Mouse (Mus musculus) megakaryocyte-erythroid progenitor cell, adult 5-6 weeks (primary cell): ENCODE measurements around the gene Arg2. TPM values are rescaled to one million over a fixed set of nuclear protein-coding genes. Genes with fewer than 3 reads are reported as not detected.

Source experiments
- ATAC-seq: replicated peaks from 2 replicates; pipeline ENCODE4 v1.8.0; 2016; ENCODE audit warnings: mild to moderate bottlenecking, inconsistent platforms; ENCODE audit not compliant: severe bottlenecking, poor library complexity, low FRiP score, low TSS enrichment
- total RNA-seq, 2 experiments: library from RNA; stranded (forward) in 1 of 2; stranded (reverse) in 1 of 2; fragments of 200-1000, 215-1000 nt in 1 of 2; fragments of >200 nt in 1 of 2; fragmentation: Nextera tagmentation in 1 of 2; gene quantifications; 2 replicates each; pipeline ENCODE4 v1.2.3; 2014 to 2017

The Arg2 gene
- total RNA-seq (2014; fragmentation: Nextera tagmentation) (not detected in 2 replicates), total RNA-seq (2017) (not detected in 2 replicates)

DNA sequence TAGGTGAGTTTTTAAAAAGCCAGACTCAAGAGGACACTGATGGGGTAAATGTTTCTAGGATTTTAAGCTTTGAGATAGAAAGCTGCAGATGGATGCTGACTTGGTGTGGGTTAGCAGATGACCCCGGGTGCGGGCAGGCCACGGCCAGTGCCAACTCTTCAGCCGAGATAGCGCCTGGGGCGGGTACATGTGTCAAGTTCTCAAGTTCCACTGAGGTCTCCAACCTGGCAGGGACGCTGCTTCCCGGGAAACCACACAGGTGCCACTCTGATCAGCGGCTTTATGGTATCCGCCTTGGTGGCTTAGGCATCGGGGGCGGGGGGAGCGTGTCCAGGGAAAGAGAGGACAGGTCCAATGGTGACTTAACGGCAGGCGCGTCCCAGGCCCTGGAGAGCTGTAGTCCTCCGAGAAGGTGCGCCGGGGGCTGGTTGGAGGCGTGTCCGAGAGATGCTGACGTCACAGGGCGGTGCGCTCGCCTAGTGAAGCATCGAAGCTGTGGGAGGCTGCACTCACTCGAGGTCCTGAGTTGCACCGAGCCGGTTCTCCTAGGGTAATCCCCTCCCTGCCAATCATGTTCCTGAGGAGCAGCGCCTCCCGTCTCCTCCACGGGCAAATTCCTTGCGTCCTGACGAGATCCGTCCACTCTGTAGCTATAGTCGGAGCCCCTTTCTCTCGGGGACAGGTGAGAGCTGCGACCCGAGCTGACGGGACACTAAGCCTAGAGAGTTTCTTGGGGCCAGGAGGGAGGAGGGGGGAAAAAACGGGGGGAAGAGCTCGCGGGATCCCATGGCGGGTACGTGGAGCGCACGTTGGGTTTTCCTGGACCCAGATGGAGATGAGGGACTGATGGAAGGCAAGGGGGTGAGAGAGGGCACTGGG is at the start of gene Arg2:
Gene Arg2, plus strand, starts transcription at position 479 of the 879 bp plus-strand sequence.
- ATAC-seq = peak; percentile 99

DNA sequence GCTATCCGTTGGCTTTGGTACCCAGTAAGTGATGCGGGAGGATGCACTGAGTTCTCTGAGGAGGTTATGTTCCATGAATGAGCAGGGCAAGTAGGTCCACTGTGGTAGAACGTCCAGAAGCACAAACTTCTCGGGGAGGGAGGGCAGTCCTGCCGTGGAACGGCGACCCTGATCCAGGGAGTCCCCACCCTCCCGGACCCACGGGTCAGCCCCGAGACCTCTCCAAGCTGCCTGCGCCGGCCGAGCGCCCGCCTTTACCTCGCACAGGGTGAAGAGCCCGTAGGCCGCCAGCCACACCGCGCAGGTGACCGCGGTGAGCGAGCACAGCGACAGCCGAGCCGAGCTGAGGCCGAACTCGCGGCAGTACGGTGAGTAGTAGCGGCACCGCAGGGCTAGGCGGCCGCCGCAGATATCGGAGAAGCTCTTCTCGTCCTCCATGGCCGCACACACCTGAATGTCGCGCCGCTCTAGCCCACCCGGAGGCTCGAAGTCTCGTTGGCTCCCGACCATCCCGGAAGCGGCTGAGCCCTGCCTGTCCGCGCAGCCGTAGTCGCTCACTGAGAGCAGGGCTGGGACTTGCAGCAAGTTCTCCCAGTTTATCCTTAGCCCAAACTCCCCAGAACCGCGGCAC is 41.3 kb upstream of the Arg2 start, which contains the start of gene Pigh:
Gene Pigh, minus strand, starts transcription at position 470 of the 631 bp plus-strand sequence.
- peak; percentile 97 for ATAC-seq

DNA sequence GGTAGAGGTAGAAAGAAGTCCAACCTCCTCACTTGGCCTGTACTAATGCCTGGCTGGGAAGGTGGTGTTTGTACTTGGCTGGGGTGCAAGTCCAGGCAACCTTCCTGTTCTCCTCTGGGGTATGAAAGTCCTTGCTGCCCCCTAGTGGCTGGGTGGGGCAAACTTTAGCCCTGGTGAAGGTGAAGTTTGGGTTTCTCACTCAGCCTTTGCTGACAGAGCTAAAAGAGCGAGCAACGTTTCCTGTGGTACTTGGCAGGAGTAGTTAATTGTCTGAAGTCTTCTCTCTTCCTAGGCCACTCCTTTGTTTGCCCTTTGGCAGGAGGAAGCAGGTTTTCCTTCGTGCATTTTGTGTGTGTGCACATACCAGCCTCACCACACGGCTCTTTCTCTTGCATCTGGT is 38.0 kb upstream of the Arg2 start:
- peak; percentile 50 for ATAC-seq

DNA sequence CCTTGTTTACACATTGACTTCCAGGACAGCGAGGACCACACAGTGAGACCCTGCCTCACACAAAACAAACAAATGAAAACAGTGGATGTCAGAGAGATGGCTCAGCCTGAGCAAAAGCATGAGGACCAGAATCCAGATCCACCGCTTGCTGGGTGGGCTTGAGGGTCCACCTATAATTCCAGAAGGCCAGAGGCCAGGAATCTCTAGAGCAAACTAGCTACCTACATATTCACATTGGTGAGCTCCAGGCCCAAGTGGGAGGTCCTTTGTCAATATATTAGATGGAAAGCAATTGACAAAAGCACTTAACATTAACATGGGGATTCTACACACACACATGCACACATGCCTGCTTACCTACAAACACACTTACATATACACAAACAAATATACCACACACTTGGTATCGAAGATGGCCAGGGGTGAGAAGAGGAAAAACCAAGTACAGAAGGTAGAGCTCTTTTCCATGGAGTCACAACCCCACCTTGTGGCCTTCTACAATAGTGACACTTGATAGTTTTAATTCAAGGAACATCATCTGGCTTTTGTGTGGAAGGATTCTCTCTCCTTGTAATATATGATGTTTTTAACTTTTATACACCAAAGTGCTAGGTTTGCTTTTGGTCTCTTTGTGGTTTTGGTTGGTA is 33.3 kb upstream of the Arg2 start:
- ATAC-seq = peak; percentile 62; the same call in 1 of the 2 replicates

DNA sequence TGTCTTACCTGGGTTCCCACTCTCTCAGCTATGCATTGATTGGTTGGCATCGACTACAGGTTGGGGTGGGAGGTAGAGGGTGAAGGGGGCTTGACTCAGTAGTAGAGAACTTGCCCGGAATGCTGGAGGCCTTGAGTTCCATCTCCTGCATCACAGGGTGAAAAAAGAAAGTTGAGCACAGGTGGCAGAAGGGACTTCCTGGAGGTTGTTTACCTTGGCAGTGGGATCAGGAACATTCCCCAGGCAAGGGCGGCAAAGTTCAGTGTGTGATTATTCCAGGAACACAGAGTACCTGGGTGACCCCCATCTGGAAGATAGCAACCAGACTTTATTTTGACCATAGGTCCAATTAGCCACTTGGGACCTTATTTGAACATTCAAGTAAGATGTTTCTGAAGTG is 26.8 kb upstream of the Arg2 start:
- no peak for ATAC-seq

DNA sequence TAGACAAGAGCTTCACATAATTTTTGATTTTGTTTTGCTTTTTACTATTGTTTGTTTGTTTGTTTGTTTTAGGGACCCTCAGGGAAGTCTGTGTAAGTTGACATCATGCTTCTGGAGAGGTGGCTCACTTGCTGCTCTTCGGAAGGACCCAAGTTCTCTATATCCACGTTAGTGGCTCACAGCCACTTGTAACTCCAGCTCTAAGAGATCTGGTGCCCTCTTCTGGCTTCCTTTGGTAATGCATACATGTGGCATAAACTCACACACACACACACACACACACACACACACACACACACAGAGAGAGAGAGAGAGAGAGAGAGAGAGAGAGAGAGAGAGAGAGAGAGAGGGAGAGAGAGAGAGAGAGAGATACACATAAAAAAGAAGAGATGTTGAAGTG is 26.0 kb upstream of the Arg2 start:
- ATAC-seq = no peak

DNA sequence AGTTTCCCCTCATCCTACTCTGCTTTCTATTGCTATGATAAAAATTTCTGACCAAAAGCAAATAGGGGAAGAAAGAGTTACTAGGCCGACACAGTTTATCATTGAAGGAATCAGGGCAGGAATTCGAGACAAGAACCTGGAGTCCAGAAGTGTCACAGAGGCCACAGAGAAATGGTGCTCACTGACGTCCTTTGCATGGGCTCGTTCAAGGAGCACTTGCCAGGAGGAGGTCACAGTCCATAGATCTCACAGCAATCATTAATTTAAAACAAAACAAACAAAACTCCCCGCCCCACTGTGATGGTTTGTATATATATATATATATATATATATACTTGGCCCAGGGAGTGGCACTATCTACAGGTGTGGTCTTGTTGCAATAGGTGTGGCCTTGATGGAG is 25.3 kb upstream of the Arg2 start:
- ATAC-seq = no peak

DNA sequence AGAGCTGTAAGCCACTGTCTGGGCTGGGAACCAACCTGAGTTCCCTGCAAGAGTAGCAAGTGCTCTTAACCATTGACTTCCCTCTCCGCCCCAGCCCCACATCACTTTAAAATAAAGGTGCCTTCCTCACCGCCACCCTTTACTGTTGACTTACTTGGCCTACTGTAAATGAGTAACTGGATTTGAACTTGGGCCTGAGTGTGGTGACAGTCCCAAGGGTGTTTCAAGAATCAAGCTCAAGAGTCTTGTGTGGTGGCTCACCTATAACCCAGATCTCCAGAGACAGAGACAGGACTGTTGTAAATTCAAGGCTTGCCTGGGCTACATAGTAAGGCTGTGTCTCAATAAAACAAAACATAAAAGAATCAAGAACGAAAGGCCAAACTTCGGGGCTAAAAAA is 11.6 kb upstream of the Arg2 start:
- no peak for ATAC-seq

DNA sequence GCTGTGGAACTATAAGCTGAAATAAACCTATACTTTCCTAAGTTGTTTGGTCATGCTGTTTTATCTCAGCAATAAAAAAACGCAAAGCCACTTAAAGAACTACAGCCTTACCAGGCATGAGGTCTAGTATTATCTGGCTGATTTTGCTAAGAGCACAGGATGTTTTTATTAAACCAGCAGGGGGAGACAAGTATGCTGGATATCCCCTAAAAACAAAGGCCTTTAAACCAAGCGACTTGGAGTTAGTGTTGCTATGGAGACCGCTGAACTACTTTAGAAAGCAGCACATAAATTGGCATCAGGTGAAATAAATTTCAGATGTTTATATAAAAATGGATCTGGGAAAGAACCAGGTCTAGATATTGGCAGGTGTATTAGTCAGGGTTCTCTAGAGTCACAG is 7.8 kb upstream of the Arg2 start:
- ATAC-seq = peak; percentile 68; the same call in 1 of the 2 replicates

DNA sequence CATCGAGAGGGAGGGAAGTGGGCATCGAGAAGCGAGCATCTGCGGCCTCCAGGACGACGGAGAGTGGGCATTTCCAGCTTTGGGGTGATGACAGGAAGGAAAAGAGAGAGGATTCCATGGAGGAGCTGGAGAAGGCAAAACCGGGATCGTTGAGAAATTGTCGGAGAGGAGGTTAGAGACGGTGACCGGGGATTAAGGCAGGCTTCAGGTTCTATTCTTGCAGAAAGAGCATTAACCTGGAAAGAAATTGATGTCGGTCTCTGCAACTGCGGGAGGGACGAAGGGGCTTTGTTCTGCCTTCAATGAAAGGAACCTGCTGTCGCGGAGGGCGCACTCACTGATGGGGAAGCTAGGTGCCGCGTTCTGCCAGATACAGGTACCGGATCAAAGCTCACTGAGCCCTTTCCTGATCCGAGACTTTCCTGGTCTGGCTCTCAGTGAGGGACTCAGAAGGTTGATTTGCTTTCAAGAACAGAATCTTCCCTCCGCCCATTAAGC is 650 bp downstream of the Arg2 start:
- no peak for ATAC-seq

DNA sequence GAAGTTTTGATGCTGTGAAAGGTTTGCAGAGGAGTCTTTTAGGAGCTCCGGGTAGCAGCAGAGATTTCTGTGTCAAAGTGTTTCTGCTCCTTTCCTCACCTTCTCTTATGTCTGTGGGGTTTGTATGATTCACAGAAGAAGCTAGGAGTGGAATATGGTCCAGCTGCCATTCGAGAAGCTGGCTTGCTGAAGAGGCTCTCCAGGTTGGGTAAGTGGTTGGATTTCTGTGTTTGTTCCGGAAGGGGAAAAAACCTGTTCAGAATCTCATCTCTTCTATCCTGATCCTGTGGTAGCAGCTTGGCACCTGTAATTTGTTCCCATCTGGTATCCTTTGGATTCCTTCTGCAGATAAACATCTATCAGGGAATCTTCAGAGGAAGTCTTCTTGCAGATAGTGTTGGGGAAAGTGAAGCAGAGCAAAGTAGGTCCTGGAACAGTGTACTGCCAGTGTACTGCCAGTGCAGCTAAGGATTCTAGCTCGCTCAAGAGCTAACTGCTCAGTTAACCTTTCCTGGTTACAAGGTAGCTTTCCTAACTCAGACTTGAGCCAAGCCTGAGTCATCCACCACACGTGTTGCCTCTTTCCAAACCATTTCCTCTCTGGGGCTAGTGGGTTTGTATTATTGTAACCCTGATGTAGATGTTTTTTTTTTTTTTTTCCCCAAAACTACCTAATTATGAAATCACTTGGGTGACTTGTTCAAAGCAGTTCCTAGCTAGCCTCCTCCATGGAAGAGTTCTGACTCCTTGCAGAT is 1.3 kb downstream of the Arg2 start:
- no peak for ATAC-seq

DNA sequence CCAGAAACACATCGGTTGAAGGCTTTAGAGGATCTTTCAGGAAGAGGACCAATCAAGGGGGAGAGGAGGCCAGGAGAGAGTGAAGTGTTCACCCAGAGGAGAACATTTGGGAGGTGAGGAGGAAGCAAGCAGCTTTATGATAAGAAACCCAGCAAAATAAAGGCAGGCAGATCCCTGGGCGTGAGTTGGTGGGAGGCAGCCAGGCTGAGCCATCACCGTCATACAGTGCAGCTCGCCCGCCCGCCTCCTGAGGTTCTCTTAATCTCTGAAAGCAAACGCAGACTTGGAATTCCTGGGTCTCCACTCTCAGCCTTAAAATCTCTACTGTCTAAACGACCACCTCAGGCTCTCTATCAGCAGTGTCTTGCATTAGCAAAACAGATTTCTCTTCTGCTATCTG is 4.1 kb downstream of the Arg2 start:
- no peak for ATAC-seq

DNA sequence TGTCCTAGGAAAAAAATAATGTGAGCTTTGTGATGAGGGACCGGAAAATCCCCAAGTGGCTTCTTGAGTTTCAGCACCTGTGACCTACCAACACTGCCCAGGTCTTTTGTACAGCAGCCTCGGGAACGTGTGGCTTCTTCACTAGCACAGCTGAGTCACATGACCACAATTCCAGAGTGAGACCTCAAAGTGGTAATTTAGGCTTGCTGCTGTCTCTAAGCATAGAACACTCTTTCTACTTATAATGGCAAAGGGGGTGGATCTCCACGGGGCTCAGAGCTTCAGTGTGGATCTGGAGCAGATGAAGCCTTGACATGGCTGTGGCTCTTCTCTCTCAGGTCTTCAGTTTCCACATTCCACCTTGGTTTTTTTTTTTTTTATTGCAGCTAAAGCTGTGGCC is 4.5 kb downstream of the Arg2 start:
- no peak for ATAC-seq

DNA sequence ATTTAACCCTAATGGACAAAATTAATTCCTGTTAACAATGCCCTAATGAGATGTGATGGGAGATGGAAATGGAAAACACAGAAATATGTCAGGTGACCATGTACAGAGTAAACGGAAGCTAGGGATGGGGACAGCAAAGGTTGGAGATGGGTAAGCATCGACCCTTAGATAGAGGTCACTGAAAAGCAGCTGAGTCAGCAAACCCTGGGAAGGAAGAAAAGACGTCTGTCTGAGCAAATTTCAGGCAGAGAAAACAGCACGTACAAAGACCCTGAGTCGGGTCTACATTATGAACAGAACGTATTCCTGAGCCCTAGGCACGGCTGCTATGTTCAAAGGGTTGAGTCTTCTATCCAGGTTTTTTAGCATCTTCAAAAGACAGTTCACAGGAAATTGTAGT is 6.4 kb downstream of the Arg2 start:
- no peak for ATAC-seq

DNA sequence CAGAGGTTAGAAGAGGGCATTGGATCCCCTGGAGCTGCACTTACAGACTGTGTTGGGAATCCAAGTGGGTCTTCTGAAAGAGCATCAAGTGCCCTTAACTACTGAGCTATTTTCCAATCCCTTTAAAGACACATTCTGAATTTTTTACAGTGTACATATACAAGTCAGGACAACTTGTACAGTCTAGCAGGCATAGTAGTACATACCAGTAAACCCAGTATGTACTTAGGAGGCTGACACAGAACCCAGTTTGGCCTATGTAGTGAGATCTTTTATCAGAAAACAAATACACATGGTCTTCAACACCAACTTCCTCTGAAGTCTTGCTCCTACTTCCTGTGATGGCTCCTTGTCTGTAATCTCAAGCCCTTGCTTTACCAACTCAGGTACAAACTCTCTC is 8.4 kb downstream of the Arg2 start:
- ATAC-seq = no peak

DNA sequence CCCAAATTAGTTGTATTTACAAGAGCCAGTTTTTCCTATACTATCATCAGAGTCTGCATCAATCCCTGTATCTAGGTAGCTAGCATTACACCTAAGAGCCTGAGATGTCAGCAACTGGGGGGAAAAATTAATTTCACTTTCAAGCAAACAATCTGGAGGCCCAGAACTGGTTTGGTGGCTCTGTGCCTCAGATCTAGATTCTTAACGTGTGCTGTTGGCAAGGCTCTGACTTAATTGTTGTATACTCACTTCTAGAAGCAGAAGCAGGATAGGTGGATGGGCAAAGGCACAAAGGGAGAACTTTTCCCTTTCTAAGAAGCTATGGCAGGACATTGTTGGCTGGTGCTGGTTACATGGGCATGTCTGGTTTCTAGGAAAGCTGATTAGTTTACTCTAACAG is 8.8 kb downstream of the Arg2 start:
- ATAC-seq = no peak

DNA sequence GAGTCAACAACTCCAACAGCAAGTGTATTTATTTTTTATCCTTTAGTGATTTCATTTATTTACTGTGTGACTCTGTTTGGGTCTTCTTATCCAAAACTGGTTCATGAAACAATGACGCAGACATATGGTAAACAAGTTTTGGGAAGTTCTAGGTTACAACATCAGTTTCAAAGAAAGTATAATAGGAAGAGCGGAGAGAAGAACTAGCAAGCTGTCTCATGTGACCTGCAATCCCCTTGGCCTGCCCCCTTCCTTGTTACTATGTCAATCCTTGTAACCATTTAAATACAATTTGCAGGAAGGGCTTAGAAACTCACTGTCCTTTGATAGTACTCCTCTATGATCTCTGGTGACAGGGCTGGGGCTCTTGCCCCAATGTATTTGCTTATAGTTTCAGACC is 10.2 kb downstream of the Arg2 start:
- ATAC-seq = no peak

DNA sequence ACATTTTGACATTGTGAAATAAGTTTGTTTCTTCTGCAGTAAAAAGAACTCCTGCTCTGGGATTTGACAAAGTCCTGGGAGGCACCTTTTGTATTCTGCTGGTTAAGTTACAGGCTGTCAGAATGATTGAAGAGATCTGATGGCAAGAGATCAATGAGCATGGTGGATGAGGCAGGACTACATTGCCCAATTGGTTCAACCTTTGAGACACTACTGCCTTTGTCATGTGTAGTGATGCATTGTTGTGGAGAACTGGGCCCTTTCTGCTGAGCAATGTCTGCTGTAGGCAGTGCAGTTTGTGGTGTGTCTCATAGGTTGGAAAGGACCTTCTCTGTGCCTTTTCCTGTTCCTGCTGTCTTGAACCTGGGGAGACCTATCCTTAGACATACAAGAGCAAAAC is 10.8 kb downstream of the Arg2 start:
- no peak for ATAC-seq

DNA sequence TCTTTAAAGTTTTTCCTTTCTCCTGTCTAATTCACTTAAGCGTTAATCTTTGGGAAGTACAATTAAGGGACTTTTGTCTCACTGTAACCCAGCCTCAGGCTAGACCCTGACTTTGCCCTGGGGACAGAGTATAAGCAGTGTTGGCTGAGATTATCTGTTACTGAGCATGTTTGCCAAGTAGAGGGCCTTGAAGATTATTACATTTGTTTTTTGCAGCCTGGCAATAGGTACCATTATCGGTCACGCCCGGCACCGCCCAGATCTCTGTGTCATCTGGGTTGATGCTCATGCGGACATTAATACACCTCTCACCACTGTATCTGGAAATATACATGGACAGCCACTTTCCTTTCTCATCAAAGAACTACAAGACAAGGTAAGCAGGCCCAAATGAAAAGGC is 19.1 kb downstream of the Arg2 start:
- no peak for ATAC-seq

DNA sequence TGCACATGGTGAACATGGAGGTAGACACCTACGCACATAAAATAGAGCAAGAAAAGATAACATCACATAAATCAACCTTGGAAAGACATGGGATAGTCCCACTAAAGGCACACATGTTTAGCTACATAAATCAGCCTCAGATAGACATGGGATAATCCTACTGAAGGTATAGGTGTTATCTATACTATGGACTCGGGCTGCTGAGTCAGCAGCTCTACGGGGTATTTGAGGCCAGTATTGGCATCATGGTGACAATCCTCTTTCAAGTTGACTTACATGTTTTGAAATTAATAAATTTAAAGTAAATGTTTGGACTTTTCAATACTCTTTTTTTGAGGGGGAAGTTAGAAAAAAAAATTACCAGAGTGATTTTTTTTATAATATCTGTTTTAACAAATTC is 32.3 kb downstream of the Arg2 start:
- no peak for ATAC-seq
